Mouse (Mus musculus) kidney, postnatal 10 days (tissue): ENCODE measurements around the gene Fars2.
A peak's percentile ranks its signal among the peaks of the same experiment; 100 is the strongest.

ENCODE experiments used
- DNase-seq: peaks from one replicate; pipeline ENCODE4 v3.0.0; 2021; ENCODE audit warnings: mixed read lengths

Gene Fars2

DNA sequence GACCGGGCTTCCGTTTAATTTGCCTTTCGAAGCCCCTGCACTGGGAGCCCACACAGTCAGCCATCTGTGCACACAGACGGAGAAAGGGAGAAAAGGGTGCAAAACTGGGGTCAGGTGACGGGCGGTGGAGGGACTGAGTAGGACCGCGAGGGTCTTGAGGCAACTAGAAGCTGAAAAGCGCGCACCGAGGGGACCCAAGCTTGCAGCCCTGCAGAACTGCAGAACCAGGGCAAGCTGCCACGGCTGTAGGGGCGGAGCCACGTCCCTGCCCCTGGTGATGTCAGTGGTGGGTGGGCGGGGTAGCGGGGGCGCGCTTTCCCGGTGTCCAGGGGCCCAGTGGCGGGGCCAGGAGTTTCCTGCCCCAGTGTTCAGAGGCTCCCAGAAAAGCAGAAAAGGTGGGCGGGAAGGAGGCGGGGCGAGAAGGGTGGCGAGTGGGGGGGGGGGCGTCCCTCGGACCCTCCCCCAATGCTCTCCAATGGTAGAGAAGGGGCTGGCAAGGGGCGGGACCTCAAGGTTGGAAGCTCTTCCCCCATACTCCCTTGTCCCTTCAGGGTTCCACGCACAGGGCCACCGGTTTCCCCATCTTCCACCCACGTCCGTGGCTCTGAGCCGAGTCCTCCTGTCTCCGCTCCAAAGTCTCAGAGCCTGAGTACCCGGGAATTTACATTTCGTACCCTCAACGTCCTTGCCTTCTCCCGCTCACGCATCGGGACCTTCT, 618.8 kb downstream of the Fars2 start:
- DNase-seq: peak; percentile 49

- no peak for DNase-seq
Measured at GRCm38 (mm10) chr13:36736619-36736996, 619.4 kb downstream of the Fars2 start.

DNA sequence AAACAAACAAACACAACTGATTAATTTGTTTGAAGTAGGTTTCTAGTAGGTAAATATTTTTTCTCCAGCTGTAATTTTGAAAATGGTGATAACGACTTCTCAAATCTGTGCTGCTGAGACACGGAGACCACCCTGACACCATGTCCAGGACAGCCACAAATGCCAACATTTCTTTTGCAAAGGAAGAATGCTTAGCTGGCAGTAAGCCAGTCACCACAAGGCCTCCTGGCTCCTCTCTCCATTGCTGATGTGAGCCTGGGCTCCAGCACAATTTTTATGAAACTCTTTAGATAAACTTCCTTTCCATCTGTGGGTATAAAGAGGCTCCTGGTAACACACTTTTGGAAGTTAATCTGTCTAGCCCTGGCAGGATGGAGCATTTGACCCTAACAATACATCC, 632.8 kb downstream of the Fars2 start:
- no peak for DNase-seq

DNA sequence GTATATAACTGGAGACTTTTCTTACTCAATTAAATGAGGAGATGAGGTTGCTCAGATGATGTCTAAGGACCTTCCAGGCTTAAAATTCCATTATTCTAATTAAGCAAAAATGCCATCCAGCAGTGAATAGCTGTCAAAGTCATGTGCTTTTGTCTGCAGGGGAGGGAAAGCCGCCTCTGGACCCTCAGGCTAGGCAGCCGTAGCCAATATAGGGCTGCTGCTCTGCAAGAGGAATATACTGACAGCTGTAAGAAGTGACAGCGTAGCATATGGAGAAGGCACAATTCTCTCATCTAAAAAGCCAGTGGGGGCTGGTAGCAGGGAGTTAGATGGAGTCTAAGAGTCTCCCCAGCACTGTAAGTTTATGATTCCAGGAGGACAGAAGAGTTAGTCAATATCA, 634.6 kb downstream of the Fars2 start:
- DNase-seq: no peak

- DNase-seq: no peak
Measured at GRCm38 (mm10) chr13:36766801-36767200, 649.6 kb downstream of the Fars2 start.
